ENCODE assay signal across 15 mouse cellular contexts in the genomic region with DNA sequence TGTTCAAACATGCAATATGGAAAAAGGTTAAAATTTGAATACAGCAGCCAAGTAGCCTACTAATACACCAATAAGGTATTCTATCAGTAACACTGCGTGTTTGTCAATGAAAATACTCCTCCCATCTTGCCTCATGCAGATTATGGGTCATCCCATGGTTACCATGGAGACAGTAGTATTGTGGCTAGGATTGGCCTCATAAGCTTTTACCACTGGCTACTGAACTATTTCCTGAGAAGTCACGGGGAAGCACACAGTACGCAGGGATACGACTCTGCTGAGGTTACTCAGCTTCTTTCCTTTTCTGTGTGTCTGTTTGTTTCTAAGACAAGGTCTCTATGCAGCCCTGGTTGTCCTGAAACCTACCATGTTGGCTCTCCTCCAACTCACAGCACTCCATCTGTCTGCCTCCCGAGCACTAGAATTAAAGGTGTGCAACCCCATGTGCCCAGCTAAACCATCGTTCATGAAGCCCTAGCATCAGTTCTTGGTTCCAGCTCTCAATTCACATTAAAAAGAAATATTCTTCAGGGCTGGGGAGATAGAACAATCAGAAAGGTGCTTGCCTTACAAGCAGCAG. TPM values are rescaled to one million over a fixed set of nuclear protein-coding genes. Genes with fewer than 3 reads are reported as not detected.
DNase-seq lines count a peak whose midpoint lies in the region; ATAC-seq and TF ChIP-seq lines count a peak whose summit lies in the region.
"Had no signal": no experiment of that assay in that cellular context is flagged by ENCODE, and none has a peak within 500 bp of the region (broad histone marks: within the 10 kb centered on the region; RNA-seq: fewer than 3 reads in every experiment).

No protein-coding gene starts in this region.

- no peak overlapping the region for H3K4me3 ChIP-seq in forebrain, embryonic 14.5 days (ENCODE audit: low read depth, low read length)
- H3K4me3 ChIP-seq in forebrain, embryonic 16.5 days (replicated peaks; ENCODE audit: low read length) = no peak overlapping the region
- H3K4me3 ChIP-seq in neural tube, embryonic 13.5 days = no peak overlapping the region
- H3K4me3 ChIP-seq in left cerebral cortex, adult 2 months = no peak overlapping the region
- H3K4me3 ChIP-seq: hindbrain, embryonic 10.5 days; liver, embryonic 15.5 days had no signal

- no peaks in the 10 kb centered on the region for H3K36me3 ChIP-seq in forebrain, embryonic 14.5 days (ENCODE audit: control insufficient read depth, insufficient read depth, low read length)
- H3K36me3 ChIP-seq in forebrain, embryonic 16.5 days (ENCODE audit: control insufficient read depth, insufficient read depth) = no peaks in the 10 kb centered on the region
- no peaks in the 10 kb centered on the region for H3K36me3 ChIP-seq in neural tube, embryonic 13.5 days
- H3K36me3 ChIP-seq: hindbrain, embryonic 10.5 days; liver, embryonic 15.5 days had no signal

- no peak overlapping the region for H3K9ac ChIP-seq in forebrain, embryonic 14.5 days (ENCODE audit: low read length)
- H3K9ac ChIP-seq in forebrain, embryonic 16.5 days (replicated peaks; ENCODE audit: low read depth, low read length) = no peak overlapping the region
- no peak overlapping the region for H3K9ac ChIP-seq in neural tube, embryonic 13.5 days
- H3K9ac ChIP-seq: liver, embryonic 15.5 days had no signal

- WGBS in forebrain, embryonic 14.5 days = 61% methylated on average over 6 of the region's 6 CpGs
- 54% methylated on average over 6 of the region's 6 CpGs for WGBS in forebrain, embryonic 16.5 days
- 51% methylated on average over 6 of the region's 6 CpGs for WGBS in neural tube, embryonic 13.5 days

- peaks cover 3% of the 10 kb centered on the region; the same call in 1 of the 2 replicates for H3K4me1 ChIP-seq in forebrain, embryonic 14.5 days (ENCODE audit: control insufficient read depth, insufficient read depth, low read length)
- no peaks in the 10 kb centered on the region; the same call in 1 of the 2 replicates for H3K4me1 ChIP-seq in forebrain, embryonic 16.5 days (replicated peaks; ENCODE audit: control insufficient read depth, insufficient read depth, low read length)
- peaks cover 7% of the 10 kb centered on the region; the same call in 1 of the 2 replicates for H3K4me1 ChIP-seq in neural tube, embryonic 13.5 days (replicated peaks)
- H3K4me1 ChIP-seq: liver, embryonic 15.5 days had no signal

- no peak for ATAC-seq in forebrain, embryonic 14.5 days
- ATAC-seq in forebrain, embryonic 16.5 days = no peak
- ATAC-seq in neural tube, embryonic 13.5 days (ENCODE audit: low read depth) = no peak
- ATAC-seq in hematopoietic stem cell, adult 5-6 weeks (replicated peaks in 1 of 2; ENCODE audit: insufficient read depth in 1 of 2, low FRiP score in 2 of 2, low TSS enrichment in 1 of 2, low read depth in 1 of 2, poor library complexity in 2 of 2, severe bottlenecking in 2 of 2) = peak; percentile 21 to 32; a peak in 2 of 4 replicates

- no peaks in the 10 kb centered on the region for H3K27me3 ChIP-seq in forebrain, embryonic 14.5 days (replicated peaks; ENCODE audit: control insufficient read depth, insufficient read depth, low read length)
- H3K27me3 ChIP-seq in forebrain, embryonic 16.5 days (replicated peaks; ENCODE audit: control insufficient read depth, insufficient read depth, low read length) = no peaks in the 10 kb centered on the region
- H3K27me3 ChIP-seq in neural tube, embryonic 13.5 days = no peaks in the 10 kb centered on the region
- H3K27me3 ChIP-seq: liver, embryonic 15.5 days had no signal

- H3K9me3 ChIP-seq in forebrain, embryonic 14.5 days (replicated peaks; ENCODE audit: control insufficient read depth, low read length) = no peaks in the 10 kb centered on the region
- H3K9me3 ChIP-seq in forebrain, embryonic 16.5 days (ENCODE audit: control insufficient read depth, low read length) = no peaks in the 10 kb centered on the region
- H3K9me3 ChIP-seq in neural tube, embryonic 13.5 days = no peaks in the 10 kb centered on the region
- H3K9me3 ChIP-seq: hindbrain, embryonic 10.5 days; liver, embryonic 15.5 days had no signal

- intact Hi-C loops in left cerebral cortex, adult 2 months (cut with DNase I) = no loop called here

- TF ChIP-seq CTCF in left cerebral cortex, adult 2 months (IDR thresholded peaks at IDR 0.05) = no peak

- DNase-seq in forebrain, embryonic 14.5 days (ENCODE audit: low spot score) = peak; percentile 14
- no peak for DNase-seq in neural tube, embryonic 10.5 days (ENCODE audit: extremely low spot score, low spot score)
- peak; percentile 77 to 85 for DNase-seq in cerebellum, adult 18-20 months
- no peak for DNase-seq in left cerebral cortex, adult 2 months (ENCODE audit: extremely low spot score in 1 of 2, low spot score in 2 of 2)
- no peak for DNase-seq in lung, postnatal 10 days
- DNase-seq: kidney, adult 9 months; left cerebral cortex, postnatal 4 days; lung, postnatal 4 days; thymus, adult 2 months had no signal

- H3K27ac ChIP-seq in forebrain, embryonic 14.5 days (ENCODE audit: low read depth, low read length) = no peak overlapping the region
- H3K27ac ChIP-seq in forebrain, embryonic 16.5 days (ENCODE audit: low read length) = no peak overlapping the region
- 0 out of 2 replicates have a peak overlapping the region, but pooled peaks have one; percentile 13 for H3K27ac ChIP-seq in neural tube, embryonic 13.5 days (replicated peaks)
- H3K27ac ChIP-seq in left cerebral cortex, adult 2 months = no peak overlapping the region
- H3K27ac ChIP-seq: hindbrain, embryonic 10.5 days; liver, embryonic 15.5 days had no signal

- H3K4me2 ChIP-seq in forebrain, embryonic 14.5 days (ENCODE audit: low read length) = no peak overlapping the region
- no peak overlapping the region for H3K4me2 ChIP-seq in forebrain, embryonic 16.5 days (ENCODE audit: low read length)
- no peak overlapping the region for H3K4me2 ChIP-seq in neural tube, embryonic 13.5 days
- H3K4me2 ChIP-seq: heart, embryonic 11.5 days; liver, embryonic 15.5 days had no signal

RNA-seq across cellular contexts. Expression of a gene that starts 36.1 kb away (rescaled TPM):
- polyA plus RNA-seq in forebrain, embryonic 14.5 days (2014; fragmentation: Nextera tagmentation; extraction: Ambion mirVana) = 16.0 and 21.8 TPM in 2 replicates
- 21.1 and 28.6 TPM in 2 replicates for polyA plus RNA-seq in forebrain, embryonic 16.5 days (2015; fragmentation: Nextera tagmentation; extraction: Ambion mirVana)
- 23.0 and 24.2 TPM in 2 replicates for polyA plus RNA-seq in neural tube, embryonic 13.5 days (2015; fragmentation: Nextera tagmentation; extraction: Ambion mirVana)
- total RNA-seq in hematopoietic stem cell, adult 5-6 weeks (2017) = 8.8 and 13.3 TPM in 2 replicates
- total RNA-seq in left cerebral cortex, adult 2 months (2021) = 100 to 1,000 TPM; 164 to 172 TPM

Comparison
In these comparisons a context has a peak if more than half of its experiments do, and no peak if none do; other contexts are left out.
1. ATAC-seq: peak in hematopoietic stem cell, adult 5-6 weeks (2 of 2); none in forebrain, embryonic 14.5 days (single experiment), forebrain, embryonic 16.5 days (single experiment) and neural tube, embryonic 13.5 days (single experiment).
2. DNase-seq: peak in forebrain, embryonic 14.5 days (single experiment) and cerebellum, adult 18-20 months (2 of 2); none in neural tube, embryonic 10.5 days (single experiment), left cerebral cortex, adult 2 months (0 of 2) and lung, postnatal 10 days (single experiment).